Mouse (Mus musculus): ENCODE data around the gene Dscaml1.

GRCm38 (mm10) chr9:45625889-45626446, 199.5 kb downstream of the Dscaml1 start:
- TF ChIP-seq POLR2A (IDR thresholded peaks at IDR 0.05; ENCODE audit: borderline replicate concordance, control insufficient read depth, low read depth, low read length) (no peak), CTCF (IDR thresholded peaks at IDR 0.05; ENCODE audit: control insufficient read depth, insufficient read depth, low read length) (no peak)
